Mouse (Mus musculus) adrenal gland, postnatal 14 days (tissue): ENCODE measurements around the gene Dhx37. TPM values are rescaled to one million over a fixed set of nuclear protein-coding genes. Genes with fewer than 3 reads are reported as not detected.
A peak's percentile ranks its signal among the peaks of the same experiment; 100 is the strongest.
"Not testable (repeated sequence)": the region's sequence is repeated elsewhere in the genome, so short reads cannot be mapped to it uniquely, and the experiment has no call there.

Source experiments
- DNase-seq: peaks from one replicate; pipeline ENCODE4 v3.0.0; 2021; ENCODE audit warnings: mixed read lengths
- total RNA-seq: library from RNA; stranded (reverse); gene quantifications from 2 replicates; pipeline ENCODE4 v1.2.3, GENCODE M21; 2021

The Dhx37 gene
- total RNA-seq, 1 experiment from 2014 or later, result 14.6 TPM

DNA sequence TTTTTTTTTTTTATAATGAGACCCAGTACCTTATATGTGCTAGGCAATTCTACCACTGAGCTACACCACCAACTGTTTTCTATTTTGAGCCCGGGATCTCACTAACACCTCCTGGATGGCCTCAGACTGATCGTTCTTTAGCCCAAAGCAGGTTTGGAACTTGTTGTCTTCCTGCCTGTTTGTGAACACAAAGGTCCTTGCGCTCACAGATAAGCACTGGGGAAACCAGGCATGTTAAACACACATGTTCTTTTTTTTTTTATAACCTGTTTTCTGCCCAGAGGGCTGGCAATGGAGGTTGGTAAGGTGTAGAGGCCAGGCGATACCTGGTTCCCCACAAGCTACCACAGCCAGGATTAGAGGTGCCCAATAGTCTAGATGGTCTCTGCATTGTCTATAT lies 14.7 kb upstream of the Dhx37 start:
- no peak for DNase-seq

DNA sequence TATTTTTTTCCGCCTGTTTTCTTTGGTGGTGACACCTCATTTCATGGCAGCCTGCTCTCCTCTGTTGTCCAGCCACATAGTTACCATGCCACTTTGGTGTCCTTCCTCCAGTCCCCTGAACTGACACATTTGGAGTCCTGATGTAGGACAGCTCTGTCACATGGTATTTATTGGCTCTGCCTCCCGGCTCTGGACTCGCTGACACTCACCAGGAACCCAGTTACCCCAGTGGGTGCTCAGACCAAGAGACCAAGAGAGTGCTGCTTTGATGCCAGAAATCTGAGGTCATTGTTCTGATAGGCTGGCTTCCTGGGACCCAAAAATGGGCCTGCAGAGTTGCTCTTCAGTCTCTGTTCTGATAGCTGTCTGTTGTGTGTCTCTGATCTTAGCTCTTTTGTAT lies 14.1 kb upstream of the Dhx37 start:
- peak; percentile 57 for DNase-seq

DNA sequence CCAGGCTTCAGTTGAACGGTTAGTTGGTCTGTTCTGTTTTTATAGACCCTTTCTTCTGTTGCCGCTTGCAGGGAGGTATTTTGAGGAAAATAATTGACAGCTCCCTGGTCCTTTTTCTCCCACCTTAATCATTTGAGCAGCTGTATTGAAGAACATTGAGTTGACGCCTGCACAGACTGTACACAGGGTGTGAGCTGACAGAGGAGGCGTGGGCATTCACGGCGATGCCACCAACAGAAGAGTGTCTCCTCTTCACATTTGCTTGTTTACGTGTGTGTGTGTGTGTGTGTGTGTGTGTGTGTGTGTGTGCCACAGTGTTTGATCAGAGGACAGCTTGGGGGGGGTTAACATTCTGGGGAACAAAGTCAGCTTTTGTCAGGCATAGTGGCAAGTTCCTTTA lies 12.4 kb upstream of the Dhx37 start:
- no peak for DNase-seq

DNA sequence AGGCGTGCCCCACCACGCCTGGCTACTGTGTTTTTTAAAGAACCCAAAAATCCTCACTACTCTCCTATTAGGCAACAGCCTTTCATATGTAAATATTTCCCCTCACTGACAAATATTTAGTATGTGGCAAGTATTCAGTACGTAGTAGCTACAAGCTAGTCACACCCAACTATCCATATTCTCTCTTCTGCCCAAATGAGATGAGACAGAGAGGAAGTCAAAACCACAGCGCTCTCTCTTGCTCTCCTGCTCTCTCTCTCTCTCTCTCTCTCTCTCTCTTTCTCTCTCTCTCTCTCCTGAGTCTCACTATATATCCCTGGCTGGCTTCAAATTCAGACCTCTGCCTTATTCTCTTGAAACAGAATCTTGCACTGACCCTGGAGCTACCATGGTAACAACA lies 10.6 kb upstream of the Dhx37 start:
- DNase-seq, result no peak

DNA sequence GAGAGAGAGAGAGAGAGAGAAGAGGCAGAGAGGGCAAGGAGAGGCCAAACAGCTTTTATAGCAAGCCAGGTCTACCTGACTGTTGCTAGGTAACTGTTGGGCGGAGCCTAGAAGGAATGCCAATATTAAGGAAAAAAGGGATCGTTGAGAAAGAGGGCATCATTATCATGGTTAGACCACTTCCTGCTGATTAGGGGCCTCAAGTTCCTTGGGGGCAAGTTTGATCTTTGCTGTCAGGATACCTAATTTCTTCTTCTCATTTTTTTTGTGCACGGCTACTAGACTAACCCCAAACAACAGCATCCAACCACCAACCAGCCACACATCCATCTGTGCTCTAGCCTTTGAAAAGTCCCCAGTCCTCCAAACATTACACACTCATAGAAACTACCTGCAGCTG lies 10.0 kb upstream of the Dhx37 start:
- DNase-seq, result no peak

DNA sequence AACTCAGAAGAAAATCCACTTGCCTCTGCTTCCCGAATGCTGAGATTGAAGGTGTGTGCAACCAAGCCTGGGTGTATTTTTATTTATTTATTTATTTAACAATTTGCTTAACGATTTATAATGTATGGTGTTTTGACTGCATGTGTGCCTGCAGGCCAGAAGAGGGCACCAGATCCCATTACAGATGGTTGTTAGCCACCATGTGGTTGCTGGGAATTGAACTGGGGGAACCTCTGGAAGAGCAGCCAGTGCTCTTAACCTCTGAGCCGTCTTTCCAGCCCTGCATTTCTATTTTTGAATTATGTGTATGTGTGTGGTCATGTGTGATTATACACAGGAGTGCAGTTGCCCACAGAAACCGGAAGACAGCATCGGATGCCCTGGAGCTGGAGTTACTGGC lies 9.4 kb upstream of the Dhx37 start:
- DNase-seq, result no peak

DNA sequence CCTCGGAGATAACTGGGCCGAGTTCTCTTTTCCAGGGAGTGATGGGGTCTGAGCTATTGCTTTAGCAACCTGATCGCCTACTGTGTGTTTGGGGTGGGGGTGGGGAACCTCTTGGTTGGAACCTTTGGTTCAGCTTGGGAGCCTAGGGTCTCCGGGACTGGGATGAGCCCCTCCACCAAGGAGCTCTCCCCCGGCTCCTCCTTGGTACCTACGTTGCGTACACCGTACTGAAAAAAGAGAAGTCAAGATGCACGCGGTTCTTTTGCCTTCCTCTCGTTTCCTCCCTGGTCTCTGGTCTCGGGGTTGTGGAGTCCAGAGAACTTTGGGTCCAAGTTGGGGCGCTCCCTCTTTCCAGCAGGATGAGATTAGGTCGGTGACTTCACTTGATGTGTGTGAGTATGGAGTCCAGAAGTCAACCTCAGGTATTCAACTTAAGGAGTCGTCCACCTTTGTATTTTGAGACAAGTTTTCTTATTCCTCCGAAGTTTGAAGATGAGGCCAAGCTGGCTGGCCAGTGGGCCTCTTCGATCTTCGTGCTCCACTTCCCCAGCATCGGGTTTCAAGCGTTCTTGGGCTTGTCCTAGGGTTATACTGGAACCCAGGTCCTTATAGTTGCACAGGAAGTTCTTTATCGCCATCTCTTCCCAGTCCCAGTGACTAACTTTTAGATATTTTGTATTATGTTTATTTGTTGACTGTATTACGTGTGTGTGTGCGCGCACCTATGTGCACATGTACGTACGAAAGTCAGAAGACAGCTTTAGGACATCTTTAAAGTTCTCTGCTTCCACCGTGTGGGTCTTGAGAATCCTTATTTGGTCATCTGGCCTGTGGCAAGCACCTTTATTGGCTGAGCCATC lies 8.4 kb upstream of the Dhx37 start:
- no peak for DNase-seq

DNA sequence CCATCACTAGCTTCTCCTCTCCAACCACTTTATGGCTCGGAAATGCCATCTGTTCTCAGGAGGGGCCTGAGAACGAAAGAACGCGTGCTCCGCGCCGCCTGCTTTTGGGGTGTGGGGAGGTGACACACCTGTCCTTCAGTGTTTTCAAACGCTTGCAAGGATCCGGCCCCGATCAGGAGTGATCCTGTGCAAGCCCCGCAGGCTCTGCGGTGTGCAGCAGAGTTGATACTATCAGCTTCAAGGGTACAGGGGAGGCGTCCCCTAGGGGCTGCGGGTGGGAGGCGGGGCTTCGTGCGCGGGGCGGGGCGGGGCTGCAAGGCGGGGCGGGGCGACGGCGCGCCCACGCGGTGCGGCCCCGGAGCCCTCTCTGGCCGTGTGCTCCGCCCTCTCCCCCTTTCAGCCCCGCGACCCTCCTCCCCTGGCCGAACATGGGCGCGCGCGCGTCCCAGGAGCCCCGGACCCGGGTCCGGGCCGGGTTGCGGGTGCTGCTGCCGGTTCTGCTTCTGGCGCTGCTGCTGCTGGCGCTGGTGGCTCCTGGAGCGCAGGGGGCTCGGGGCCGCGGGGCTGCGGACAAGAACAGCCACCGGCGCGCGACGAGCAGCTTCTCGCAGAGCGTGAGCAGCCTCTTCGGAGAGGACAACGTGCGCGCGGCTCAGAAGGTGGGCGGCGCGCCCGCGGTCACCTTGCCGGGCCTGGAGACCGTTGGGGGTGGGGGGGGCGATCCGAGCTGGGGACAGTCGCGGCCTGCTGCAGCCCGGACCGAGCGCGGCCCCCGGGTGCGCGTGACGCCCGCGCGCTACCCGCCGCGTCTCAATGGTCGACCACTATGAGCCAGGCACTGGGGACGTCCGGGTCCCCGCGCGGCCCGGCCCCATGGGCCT lies 7.6 kb upstream of the Dhx37 start, which contains the start of gene Bri3bp:
TSS of gene Bri3bp (plus strand) at position 335 of the 881 bp plus-strand sequence.
- peak; percentile 76 for DNase-seq

DNA sequence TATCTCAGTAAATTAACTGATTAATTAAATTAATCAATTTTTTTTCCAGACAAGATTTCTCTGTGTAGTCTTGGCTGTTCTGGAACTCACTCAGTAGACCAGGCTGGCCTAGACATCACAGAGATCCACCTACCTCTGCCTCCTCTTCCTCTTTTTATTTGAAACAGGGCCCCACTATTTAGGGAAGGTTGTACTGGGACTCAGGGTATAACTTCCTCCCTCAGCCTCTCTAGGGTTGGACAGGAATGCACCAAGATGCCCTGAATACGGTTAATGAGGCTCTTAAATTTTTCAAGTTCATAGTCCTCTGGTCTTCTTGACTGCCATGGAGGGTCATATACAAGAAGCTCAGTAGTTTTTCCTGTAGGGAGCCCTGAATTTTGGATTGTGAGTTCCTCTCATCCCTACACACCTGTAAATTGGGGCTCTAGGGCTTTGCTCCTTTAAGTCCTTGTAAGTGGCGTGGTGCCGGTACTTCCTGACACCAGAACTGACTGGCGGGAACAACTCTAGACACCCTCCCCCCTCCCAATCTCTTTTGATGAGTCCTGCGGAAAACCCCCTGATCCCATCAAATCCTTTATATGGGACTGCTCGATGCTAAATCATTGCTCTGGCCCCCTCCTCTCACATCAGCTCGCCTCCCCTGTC lies 6.8 kb upstream of the Dhx37 start:
- DNase-seq, result no peak

DNA sequence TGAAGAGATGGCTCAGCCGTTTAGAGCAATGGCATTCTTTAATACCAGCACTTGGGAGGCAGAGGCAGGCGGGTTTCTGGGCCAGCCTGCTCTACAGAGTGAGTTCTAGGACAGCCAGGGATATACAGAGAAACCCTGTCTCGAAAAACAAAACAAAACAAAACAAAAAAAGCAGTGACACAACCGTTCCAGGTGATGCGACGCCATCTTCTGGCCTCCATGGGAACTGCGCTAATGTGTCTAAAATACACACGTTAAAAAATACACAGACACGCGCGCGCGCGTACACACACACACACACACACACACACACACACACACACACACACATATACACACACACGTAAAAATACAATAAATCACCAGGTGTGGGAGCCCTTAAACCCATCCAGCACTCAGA lies 426 bp upstream of the Dhx37 start:
- not testable (repeated sequence) for DNase-seq

DNA sequence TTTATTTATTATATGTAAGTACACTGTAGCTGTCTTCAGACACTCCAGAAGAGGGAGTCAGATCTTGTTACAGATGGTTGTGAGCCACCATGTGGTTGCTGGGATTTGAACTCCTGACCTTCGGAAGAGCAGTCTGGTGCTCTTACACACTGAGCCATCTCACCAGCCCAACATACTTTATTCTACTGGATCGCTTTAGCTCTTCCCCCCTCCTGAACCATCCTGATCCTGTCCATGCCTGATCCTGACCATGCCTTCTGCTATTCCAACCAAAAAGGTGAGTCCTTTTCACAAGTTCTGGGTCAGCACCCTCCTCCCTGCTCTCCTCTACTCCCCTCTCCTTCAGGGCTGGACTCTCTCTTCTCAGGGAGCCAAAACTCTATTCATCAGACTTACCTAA lies 1.6 kb downstream of the Dhx37 start:
- DNase-seq, result not testable (repeated sequence)

DNA sequence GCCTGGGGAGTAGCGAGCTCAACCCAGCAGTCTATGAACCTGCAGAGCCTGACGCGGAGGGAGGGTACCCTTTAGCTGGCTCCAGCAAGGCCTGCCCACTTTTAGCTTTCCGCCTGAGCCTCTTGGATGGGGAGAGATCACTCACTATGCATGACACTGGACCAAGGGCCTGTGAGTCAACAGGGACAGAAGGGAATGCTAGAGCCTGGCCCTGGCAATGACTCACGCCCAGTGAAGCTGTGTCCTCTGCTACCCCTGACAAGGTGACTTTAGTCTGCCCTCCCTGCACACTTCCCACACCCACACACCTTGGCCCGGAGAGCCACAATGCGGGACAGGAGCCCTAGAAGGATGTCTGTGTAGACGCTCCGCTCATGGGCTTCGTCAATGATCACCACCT lies 7.6 kb downstream of the Dhx37 start:
- DNase-seq, result peak; percentile 61

DNA sequence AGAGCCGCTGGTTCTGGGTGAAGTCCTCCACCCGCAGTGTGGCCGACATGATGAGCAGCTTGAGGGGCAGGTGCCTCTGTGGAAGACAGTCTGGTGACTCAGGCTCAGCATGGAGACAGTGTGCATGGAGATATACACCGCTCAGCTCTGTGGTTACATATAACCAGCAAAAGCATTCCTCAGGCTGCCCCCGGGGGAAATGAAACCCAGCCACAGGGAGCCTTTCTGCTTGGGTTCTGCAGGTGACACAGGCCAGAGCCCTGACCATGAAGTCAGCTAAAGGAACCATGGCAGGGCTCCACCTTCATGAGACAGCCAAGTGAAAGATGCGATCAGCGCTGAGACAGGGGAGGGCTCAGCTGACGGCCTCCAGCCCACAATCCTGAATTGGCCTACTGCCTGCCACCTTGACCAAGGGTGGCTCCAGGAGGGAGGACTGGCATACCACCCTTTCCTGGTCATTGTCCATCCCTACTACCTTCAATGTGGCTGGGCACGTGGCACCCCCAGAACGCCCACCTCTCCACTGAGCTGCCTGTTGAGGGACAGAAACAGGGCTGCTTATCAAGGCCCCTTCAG lies 8.1 kb downstream of the Dhx37 start:
- no peak for DNase-seq

DNA sequence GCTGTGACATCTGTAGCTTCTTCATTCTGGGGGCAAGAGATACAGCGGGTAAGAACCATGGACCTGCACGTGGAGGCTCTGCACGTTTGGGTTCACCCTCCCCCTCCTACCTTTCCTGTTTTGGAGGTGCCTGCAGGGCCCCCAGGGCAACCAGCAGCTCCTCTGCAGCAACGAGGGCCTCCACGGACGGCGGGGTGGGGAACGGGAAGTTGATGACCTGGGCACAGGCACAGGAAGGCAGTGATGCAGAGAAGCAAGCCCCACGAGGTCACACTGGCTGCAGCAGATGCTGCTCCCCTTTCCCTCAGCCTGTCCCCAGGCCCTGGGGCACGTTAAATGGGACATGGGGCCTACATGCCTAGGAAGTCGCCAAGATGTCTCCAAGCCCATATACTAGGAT lies 14.8 kb downstream of the Dhx37 start:
- DNase-seq, result no peak

DNA sequence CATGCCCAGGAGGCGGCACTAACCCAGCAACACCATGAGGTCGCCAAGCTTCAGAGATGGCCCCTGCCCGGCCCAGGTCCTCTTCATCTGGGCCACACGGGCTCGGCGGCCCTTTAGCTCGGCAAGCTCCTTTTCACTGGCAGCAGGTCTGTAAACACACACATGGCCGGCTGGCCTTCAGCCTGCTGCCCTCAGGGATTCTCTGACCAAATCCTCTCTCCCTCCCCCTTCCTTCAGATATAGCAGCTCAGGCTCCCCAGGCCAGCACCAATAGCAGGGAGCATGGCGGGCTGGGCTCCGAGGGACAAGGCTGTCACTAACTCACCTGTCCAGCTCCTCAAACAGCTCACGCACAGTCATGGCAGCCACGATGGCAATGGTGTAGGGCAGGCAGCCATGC lies 15.3 kb downstream of the Dhx37 start:
- no peak for DNase-seq

DNA sequence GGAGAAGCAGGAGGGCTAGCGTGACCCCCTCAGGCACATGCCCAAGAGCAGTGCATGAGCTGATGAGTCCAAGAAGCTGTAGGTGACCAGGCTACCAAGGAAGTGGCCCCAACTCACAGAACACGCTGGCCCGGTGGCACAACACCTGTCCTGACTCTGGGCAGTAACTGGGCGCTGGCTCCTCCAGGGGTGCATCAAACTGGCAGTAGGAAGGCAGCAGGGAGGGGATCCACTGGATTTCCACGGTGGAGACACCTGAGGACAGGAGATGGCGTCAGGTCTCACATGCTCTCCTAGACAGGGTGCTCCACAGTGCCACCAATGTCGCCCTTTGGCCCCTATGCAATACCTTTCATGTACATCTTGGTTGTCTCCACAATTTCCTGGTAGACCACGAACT lies 17.7 kb downstream of the Dhx37 start:
- no peak for DNase-seq

DNA sequence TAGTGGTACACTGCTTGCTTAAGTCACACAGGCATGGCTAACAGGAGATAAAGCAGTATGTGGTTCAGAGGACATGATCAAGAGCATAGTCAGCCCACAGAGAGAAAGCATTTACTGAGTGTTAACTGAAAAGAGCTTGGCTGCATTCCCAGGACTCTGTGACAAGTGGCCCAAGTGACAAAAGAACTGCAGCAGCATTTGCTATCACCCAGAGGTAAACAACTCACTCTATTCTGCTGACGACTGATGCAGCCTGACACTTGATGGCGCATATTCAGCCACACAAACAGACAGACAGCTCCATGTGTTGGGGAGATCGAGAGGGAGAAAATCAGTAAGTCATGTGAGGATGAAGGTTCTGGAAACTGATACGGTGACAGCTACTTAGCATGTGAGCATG lies 20.2 kb downstream of the Dhx37 start:
- no peak for DNase-seq

DNA sequence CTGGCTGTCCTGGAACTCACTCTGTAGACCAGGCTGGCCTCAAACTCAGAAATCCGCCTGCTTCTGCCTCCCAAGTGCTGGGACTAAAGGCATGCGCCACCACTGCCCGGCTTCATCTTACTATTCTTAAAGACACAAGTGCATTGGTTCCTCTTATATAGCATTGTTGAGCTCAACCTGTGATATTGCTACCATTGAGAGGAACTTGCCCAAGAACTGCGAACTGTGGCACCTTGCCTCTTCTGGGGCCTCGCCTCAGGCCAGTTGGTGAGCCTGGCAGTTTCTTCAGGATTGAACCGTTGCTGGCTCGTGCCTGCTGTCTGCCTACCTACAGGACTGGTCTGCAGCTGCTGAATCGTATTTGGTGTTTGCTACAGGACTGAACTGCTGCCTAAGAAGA lies 21.4 kb downstream of the Dhx37 start:
- not testable (repeated sequence) for DNase-seq

DNA sequence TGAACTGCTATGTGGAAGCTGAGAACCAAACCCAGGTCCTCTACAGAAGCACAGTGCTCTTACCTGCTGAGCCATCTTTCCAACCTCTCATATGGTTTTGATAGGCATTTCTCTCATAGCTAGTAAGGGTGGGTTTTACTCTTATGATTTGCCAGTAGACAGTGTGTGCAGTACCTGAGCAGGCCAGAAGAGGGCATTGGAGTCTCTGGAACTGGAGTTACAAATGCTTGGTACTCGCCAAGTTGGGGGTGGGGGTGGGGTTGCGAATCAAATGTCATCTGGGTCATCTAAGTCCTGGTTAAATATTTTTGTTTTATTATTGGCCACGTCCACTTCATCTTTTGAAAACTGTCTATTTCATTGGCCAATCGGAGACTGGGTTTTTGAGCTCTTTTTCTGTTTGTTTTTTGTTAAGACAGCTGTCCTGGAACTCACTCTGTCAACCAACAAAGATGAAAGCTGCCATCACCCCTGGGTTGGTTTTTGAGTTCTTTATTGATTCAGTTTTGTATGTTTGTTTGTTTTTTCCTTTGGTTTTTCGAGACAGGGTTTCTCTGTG lies 21.9 kb downstream of the Dhx37 start:
- peak; percentile 84 for DNase-seq

DNA sequence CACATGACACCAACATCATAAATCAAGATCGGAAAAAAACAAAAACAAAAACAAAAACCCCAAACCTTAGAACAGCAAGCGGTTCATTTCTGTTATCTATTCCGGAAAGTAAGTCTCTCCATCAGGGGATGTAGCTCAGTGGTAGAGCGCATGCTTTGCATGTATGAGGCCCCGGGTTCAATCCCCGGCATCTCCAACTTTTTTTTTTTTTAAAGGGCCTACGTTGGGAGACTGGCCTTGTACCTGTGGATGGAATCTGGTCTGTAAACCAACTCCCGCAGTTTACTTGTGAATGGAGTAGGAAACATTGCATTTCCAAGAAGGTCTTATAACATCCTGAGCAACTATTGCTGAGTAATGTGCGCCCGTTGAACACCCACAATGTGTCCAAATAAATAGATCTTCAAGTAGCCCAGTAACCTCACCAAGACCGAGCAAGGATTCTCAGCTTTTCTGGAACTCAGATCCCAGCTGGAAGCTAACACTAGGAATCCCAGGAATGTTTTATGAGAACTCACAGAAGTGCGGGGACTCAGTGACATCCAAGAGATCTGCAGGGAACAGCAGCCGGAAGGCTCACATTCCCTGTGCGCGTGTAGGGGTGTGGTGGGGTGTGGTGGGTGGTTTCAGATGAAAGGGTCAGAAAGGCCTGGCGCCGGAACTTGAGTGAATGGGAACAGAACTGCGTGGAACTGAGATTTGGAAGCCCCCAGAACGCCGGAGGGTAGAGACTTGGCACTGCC lies 24.4 kb downstream of the Dhx37 start:
- peak; percentile 62 for DNase-seq

DNA sequence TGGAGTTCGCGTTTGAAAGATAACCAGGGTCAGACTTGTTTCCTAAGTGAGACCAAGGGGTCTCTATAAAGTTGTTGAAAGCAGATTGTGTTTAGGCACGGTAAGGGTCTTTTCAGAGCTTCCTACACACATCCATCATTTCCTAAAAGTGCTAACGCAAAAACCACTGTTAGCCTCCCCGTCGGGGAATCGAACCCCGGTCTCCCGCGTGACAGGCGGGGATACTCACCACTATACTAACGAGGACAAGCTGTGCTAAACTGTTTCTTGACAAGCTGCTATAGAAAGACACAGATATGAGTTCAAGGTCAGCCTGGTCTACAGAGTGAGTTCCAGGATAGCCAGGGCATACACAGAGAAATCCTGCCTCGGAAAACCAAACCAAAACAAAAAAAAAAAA lies 25.1 kb downstream of the Dhx37 start:
- DNase-seq, result peak; percentile 90
